Mouse (Mus musculus) lung, postnatal 36 days (tissue): ENCODE results near the gene Gm6309.
"Not testable (repeated sequence)": the region's sequence is repeated elsewhere in the genome, so short reads cannot be mapped to it uniquely, and the experiment has no call there.

Experiments
- DNase-seq: peaks from one replicate; pipeline ENCODE4 v3.0.0; 2022; ENCODE audit warnings: mixed read lengths

The Gm6309 gene

DNA sequence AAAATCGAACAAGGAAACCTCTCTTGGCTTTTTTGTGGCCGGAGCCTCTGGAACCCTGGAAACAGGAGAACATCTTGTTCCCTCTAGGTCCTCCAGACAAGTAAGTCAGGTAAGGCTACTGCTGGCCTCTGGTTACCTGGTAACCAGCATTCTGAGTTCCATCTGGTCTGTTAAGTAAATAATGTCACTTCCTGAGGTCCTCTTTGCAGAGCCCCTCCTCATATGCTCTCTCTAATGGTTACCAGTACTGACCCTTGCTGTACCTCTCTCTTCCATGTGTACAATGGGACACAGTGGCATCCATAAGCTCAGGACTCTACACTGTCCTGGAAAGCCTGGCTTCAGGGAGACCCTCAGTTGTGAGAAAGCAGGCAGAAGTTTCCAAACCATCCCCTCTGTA, at the start of gene Gm6309:
Gm6309 (minus strand) TSS at position 101 of the 400 bp plus-strand sequence.
- not testable (repeated sequence) for DNase-seq

GRCm38 (mm10) chr5:146205537-146205936, 35.0 kb upstream of the Gm6309 start:
- no peak for DNase-seq

DNA sequence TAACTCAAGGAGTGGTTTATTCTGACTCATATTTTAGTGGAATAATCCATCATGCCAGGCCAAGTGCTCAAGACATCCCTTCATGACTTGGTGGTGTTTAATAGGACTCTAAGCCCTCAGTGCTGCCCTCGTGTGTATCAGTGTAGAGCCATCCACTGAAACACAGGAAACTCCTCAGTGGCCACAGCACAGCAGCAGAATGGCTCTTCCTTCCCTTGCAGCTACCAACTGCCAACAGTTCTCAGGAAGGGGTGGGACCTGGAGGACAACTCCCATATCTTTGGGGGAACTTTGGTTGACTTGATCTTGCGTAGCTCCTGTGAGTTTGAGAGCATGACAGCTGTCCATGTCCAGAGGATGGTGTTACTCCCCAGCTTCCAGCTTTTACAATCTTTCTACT, 33.4 kb upstream of the Gm6309 start:
- DNase-seq: no peak

DNA sequence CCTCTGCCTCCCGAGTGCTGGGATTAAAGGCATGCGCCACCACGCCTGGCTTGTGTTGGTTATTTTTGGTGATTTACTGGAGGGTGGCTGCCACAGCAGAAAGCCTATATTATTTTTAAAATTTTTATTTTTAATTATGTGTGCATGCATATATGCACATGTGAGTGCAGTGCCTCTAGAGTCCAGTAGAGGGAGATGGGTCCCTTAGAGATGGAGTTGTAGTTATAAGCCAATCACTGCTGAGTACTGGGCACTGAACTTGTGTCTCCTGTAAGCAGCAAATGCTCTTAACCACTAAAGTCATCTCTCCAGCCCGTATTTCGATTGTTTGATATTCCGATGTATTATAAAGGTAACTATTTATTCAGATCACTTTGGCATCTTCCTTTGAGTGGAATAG, 30.1 kb upstream of the Gm6309 start:
- DNase-seq: no peak

GRCm38 (mm10) chr5:146199540-146199939, 29.0 kb upstream of the Gm6309 start:
- DNase-seq: no peak

- no peak for DNase-seq
Measured at GRCm38 (mm10) chr5:146199073-146199472, 28.6 kb upstream of the Gm6309 start.

GRCm38 (mm10) chr5:146193360-146193759, 22.8 kb upstream of the Gm6309 start:
- no peak for DNase-seq

- no peak for DNase-seq
Measured at GRCm38 (mm10) chr5:146190501-146191269, 20.2 kb upstream of the Gm6309 start.

GRCm38 (mm10) chr5:146190093-146190492, 19.6 kb upstream of the Gm6309 start:
- no peak for DNase-seq

DNA sequence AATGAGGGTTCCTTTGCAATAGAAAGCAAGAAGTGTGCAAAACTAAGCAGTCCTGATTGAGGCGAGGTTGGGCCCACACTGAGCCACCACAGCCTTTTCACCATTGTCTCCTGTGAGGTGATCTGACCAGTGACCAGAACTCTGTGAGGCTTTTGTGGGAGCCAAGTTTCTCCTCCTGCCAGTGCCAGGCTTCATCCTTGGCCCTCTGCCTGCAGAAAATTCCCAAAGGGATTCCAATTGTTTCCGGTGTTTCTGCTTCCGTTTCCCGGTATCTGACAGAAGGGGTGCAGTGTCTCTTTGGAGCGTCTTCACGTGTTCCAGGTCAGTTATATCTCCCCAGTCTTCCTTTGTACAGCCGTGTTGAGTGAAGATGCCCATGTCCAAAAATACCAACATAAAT, 18.2 kb upstream of the Gm6309 start:
- DNase-seq: no peak

DNA sequence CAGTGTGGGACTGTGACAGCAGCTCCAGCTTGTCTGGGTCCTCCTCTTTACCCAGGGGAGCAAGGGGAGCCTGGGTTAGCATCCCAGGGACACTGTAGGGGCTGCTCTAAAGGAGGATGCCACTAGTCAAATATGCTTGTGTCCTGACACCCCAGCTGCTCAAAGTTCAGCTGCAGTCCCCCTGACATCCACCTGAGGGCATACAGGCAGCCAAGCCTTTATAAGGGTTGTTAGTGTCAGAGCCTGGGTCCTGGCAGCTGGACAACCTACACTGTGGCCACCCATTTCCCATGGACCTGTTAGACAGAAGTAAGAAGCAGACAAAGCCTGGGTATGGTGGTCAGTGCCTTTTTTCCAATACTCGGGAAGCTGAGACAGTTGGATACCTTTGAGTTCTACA, 17.6 kb upstream of the Gm6309 start:
- no peak for DNase-seq

GRCm38 (mm10) chr5:146187441-146187840, 16.9 kb upstream of the Gm6309 start:
- DNase-seq: peak; percentile 77

- not testable (repeated sequence) for DNase-seq
Measured at GRCm38 (mm10) chr5:146185204-146185603, 14.7 kb upstream of the Gm6309 start, which contains the start of gene 1700001J03Rik. Gene 1700001J03Rik (minus strand): TSS chr5:146185304.

- peak; percentile 56 for DNase-seq
Measured at GRCm38 (mm10) chr5:146172744-146173143, 2.2 kb upstream of the Gm6309 start.

DNA sequence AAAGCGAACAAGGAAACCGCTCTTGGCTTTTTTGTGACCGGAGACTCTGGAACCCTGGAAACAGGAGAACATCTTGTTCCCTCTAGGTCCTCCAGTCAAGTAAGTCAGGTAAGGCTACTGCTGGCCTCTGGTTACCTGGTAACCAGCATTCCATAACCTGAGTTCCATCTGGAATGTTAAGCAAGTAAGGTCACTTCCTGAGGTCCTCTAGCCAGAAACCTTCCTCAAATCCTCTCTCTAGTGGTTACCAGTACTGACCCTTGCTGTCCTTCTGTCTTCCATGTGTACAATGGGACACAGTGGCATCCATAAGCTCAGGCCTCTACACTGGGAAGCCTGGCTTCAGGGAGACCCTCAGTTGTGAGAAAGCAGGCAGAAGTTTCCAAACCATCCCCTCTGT, 10.1 kb downstream of the Gm6309 start, which contains the start of gene Gm5565:
Gm5565 (minus strand) TSS at position 101 of the 400 bp plus-strand sequence.
- not testable (repeated sequence) for DNase-seq

DNA sequence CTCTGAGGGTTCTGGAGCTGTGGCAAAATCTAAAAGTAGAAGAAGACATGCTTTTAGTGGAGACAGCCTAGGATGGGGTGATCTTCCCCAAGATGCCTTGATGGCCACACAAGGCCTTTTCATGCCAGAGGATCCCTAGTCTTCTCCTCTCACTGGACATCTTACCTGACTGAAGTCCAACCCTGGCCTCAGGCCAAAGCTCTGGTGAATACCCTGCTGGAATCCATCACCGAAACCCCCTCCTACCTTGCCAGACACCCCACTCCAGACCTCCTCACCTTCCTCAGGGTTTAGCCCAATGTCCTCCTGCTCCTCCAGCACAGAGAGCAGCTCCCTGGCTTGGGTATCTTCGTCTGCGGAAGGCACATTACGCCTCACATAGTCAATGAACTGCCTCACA, 12.2 kb downstream of the Gm6309 start:
- DNase-seq: not testable (repeated sequence)

DNA sequence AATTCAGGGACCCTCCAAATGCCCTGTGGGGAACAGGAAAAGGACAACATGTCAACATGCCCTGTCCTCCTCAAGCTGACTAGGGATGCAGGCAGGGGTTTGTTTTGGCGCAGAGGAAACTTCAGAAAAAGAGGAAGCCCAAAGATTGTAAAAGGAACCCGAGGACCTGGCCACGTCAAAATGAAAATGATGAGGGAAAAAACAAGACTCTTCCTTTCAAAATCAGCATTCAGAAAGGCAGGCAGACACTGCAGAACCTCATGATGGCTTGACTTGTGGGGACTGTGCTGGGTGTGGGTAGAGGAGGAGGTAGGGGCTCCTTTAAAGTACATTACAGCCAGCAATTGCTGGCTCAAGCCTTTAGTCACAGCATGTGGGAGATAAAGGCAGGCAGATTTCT, 20.1 kb downstream of the Gm6309 start:
- DNase-seq: no peak

DNA sequence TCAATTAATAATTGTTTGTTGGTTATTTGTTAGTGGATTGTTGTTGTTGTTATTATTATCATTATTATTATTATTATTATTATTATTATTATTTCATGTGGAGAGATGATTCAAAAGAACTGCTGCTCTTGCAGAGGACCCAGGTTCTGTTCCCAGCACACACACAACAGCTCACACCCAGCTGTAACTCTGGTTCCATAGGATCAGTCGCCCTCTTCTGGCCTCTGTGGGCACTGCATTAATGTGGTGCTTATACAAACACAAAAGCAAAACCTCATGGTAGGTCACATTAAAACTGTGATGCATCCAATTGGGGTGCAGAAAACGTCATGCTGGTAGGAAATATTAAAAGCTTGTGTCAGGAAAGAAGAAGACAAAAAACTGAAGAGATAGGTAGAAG, 22.6 kb downstream of the Gm6309 start:
- DNase-seq: no peak
